In the genomic region with DNA sequence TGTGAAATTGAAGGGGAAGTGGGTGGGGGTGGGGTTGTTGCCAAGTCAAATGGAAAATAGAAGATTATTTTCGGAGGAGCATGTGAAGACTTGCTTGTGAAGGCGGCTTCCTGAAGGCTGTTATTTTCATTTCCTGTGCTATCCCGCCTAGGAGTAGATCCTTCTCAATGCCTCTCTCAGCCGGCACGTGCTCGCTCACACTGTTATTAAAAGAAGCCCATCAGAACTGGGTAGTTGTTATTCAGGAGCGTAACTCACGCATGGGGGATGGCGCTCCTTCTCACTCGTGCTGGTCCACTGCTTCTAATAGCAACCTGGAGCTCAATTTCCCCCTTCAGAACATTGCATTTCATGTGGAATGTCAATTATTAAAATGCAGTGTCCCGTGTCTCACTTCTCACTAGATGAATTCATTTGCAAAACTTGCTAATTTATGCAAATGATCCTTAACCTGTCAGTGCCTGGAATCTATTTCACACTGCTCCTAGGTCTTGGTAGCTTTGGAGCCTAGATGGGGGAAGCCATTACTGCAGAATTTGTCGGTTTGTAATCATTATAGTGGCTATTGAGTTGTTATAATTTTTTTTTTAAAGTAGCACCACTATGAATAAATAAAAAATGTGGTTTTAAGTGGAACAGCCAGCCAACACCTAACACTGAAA, we compare ENCODE assay signal across 10 mouse cellular contexts.
DNase-seq lines count a peak whose midpoint lies in the region; ATAC-seq and TF ChIP-seq lines count a peak whose summit lies in the region.
"Had no signal": no experiment of that assay in that cellular context is flagged by ENCODE, and none has a peak within 500 bp of the region (broad histone marks: within the 10 kb centered on the region; RNA-seq: fewer than 3 reads in every experiment).

No protein-coding gene starts in this region.

- no peaks in the 10 kb centered on the region for H3K27me3 ChIP-seq in heart, adult 2 months (ENCODE audit: control insufficient read depth, insufficient read depth, low read length)
- no peaks in the 10 kb centered on the region for H3K27me3 ChIP-seq in CH12.LX (replicated peaks)
- H3K27me3 ChIP-seq in forebrain, embryonic 14.5 days (replicated peaks; ENCODE audit: control insufficient read depth, insufficient read depth, low read length), result no peaks in the 10 kb centered on the region
- no peaks in the 10 kb centered on the region for H3K27me3 ChIP-seq in kidney, postnatal 0 days (ENCODE audit: insufficient read depth, low read length)

- in situ Hi-C loops in CH12.LX (cut with MboI; ENCODE audit: low pct_ligation_motif_present, low pct_unique_long_range_greater_than_20kb, low sequenced_read_pairs), result no loop called here

- no peaks in the 10 kb centered on the region for H3K9me3 ChIP-seq in CH12.LX (replicated peaks; ENCODE audit: low read length)
- H3K9me3 ChIP-seq in forebrain, embryonic 14.5 days (replicated peaks; ENCODE audit: control insufficient read depth, low read length), result no peaks in the 10 kb centered on the region
- H3K9me3 ChIP-seq in kidney, postnatal 0 days (replicated peaks; ENCODE audit: low read length), result no peaks in the 10 kb centered on the region

- H3K36me3 ChIP-seq in heart, adult 2 months (ENCODE audit: control insufficient read depth, insufficient read depth, low read length), result no peaks in the 10 kb centered on the region
- H3K36me3 ChIP-seq in CH12.LX (replicated peaks in 1 of 2; ENCODE audit: control insufficient read depth in 1 of 2, insufficient read depth in 1 of 2, low read length in 1 of 2), result no peaks in the 10 kb centered on the region
- no peaks in the 10 kb centered on the region for H3K36me3 ChIP-seq in forebrain, embryonic 14.5 days (ENCODE audit: control insufficient read depth, insufficient read depth, low read length)
- H3K36me3 ChIP-seq in kidney, postnatal 0 days (ENCODE audit: insufficient read depth, low read length), result no peaks in the 10 kb centered on the region

- no peak overlapping the region for H3K4me3 ChIP-seq in heart, adult 2 months
- H3K4me3 ChIP-seq in CH12.LX (replicated peaks in 1 of 3; ENCODE audit: low read depth in 2 of 3, low read length in 2 of 3, poor library complexity in 1 of 3), result no peak overlapping the region
- H3K4me3 ChIP-seq in forebrain, embryonic 14.5 days (ENCODE audit: low read depth, low read length), result no peak overlapping the region
- H3K4me3 ChIP-seq in kidney, postnatal 0 days (replicated peaks; ENCODE audit: low read depth, low read length), result no peak overlapping the region

- intact Hi-C loops in heart, adult 2 months (cut with DNase I), result loop anchor here (5.0 kb wide), 1 partner anchor 66 kb away; no protein-coding TSS in a partner anchor
- intact Hi-C loops in heart, postnatal 14 days (cut with DNase I), result no loop called here

- H3K4me1 ChIP-seq in heart, adult 2 months (ENCODE audit: control insufficient read depth, insufficient read depth, low read length), result peaks cover 4% of the 10 kb centered on the region
- peaks cover 5 to 9% of the 10 kb centered on the region in 2 experiments; a peak in 2 of 4 replicates for H3K4me1 ChIP-seq in CH12.LX (ENCODE audit: control insufficient read depth in 1 of 2, insufficient read depth in 2 of 2)
- H3K4me1 ChIP-seq in forebrain, embryonic 14.5 days (ENCODE audit: control insufficient read depth, insufficient read depth, low read length), result peaks cover 34% of the 10 kb centered on the region
- H3K4me1 ChIP-seq in kidney, postnatal 0 days (replicated peaks; ENCODE audit: insufficient read depth, low read length), result peaks cover 12% of the 10 kb centered on the region

- TF ChIP-seq RAD21 in CH12.LX (IDR thresholded peaks at IDR 0.05; ENCODE audit: low read depth, low read length), result no peak

- no peaks in the 10 kb centered on the region for H3K79me2 ChIP-seq in heart, adult 2 months (replicated peaks; ENCODE audit: control insufficient read depth, insufficient read depth, low read length)
- no peaks in the 10 kb centered on the region for H3K79me2 ChIP-seq in CH12.LX (replicated peaks; ENCODE audit: control insufficient read depth, extremely low read depth, insufficient read depth, poor library complexity, severe bottlenecking)

- DNase-seq in heart, adult 2 months, result peak in 1 of 2 experiments; percentile 38
- no peak for DNase-seq in heart, postnatal 14 days
- DNase-seq in CH12.LX (ENCODE audit: extremely low read depth), result no peak
- peak; percentile 89 for DNase-seq in forebrain, embryonic 14.5 days (ENCODE audit: low spot score)
- DNase-seq in kidney, postnatal 0 days (ENCODE audit: low spot score), result peak; percentile 38
- DNase-seq in adrenal gland, postnatal 14 days, result no peak
- no peak for DNase-seq in gastrocnemius, adult 8-10 months (ENCODE audit: low spot score in 2 of 2)
- DNase-seq: adrenal gland, postnatal 25 days had no signal

- TF ChIP-seq EP300 in heart, adult 2 months (IDR thresholded peaks at IDR 0.05; ENCODE audit: insufficient read depth, low read depth, low read length), result no peak
- TF ChIP-seq EP300 in CH12.LX (IDR thresholded peaks at IDR 0.05; ENCODE audit: low read length), result no peak

- no peak for TF ChIP-seq POLR2A in heart, adult 2 months (IDR thresholded peaks at IDR 0.05; ENCODE audit: insufficient read depth, low read depth, low read length)
- TF ChIP-seq POLR2A in CH12.LX (IDR thresholded peaks at IDR 0.05; ENCODE audit: low read depth, low read length), result no peak

- no peak overlapping the region for H3K4me2 ChIP-seq in CH12.LX (ENCODE audit: insufficient read depth, low read depth, poor library complexity, severe bottlenecking)
- H3K4me2 ChIP-seq in forebrain, embryonic 14.5 days (ENCODE audit: low read length), result peak overlapping the region; percentile 40
- peak overlapping the region; percentile 42 for H3K4me2 ChIP-seq in kidney, postnatal 0 days (ENCODE audit: low read length)

- peak overlapping the region; percentile 13; the same call in 1 of the 2 replicates for H3K27ac ChIP-seq in heart, adult 2 months
- no peak overlapping the region for H3K27ac ChIP-seq in CH12.LX (ENCODE audit: insufficient read depth, low read depth)
- H3K27ac ChIP-seq in forebrain, embryonic 14.5 days (ENCODE audit: low read depth, low read length), result peak overlapping the region; percentile 75
- no peak overlapping the region for H3K27ac ChIP-seq in kidney, postnatal 0 days
- H3K27ac ChIP-seq: stomach, postnatal 0 days had no signal

- TF ChIP-seq CTCF in heart, adult 2 months (IDR thresholded peaks at IDR 0.05), result no peak
- TF ChIP-seq CTCF in CH12.LX (conservative IDR thresholded peaks at IDR 0.05 in 1 of 2, IDR thresholded peaks at IDR 0.05 in 1 of 2; ENCODE audit: low read depth in 2 of 2, low read length in 2 of 2), result no peak
- no peak for TF ChIP-seq CTCF in kidney, postnatal 0 days (IDR thresholded peaks at IDR 0.05; ENCODE audit: low read depth)

- ATAC-seq in forebrain, embryonic 14.5 days, result peak; percentile 89
- ATAC-seq in kidney, postnatal 0 days (replicated peaks; ENCODE audit: low FRiP score, low read depth), result no peak
- no peak for ATAC-seq in inflammation-experienced regulatory T-cells, adult 6 months

- dilution Hi-C loops in CH12.LX (cut with MboI; ENCODE audit: extremely low pct_ligation_motif_present, extremely low pct_unique_long_range_greater_than_20kb, low sequenced_read_pairs), result no loop called here

- 19% methylated on average over 12 of the region's 12 CpGs for WGBS in heart, adult 2 months
- 3% methylated on average over 12 of the region's 12 CpGs for WGBS in forebrain, embryonic 14.5 days
- 27% methylated on average over 12 of the region's 12 CpGs for WGBS in kidney, postnatal 0 days

- no peak overlapping the region for H3K9ac ChIP-seq in heart, adult 2 months (ENCODE audit: low read depth, low read length)
- no peak overlapping the region for H3K9ac ChIP-seq in CH12.LX (ENCODE audit: insufficient read depth, low read depth)
- peak overlapping the region; percentile 18; the same call in 1 of the 2 replicates for H3K9ac ChIP-seq in forebrain, embryonic 14.5 days (ENCODE audit: low read length)
- no peak overlapping the region for H3K9ac ChIP-seq in kidney, postnatal 0 days (ENCODE audit: low read depth, low read length)

TF ChIP-seq in CH12.LX, 34 proteins besides CTCF, POLR2A, EP300 and RAD21:
- TF ChIP-seq GABPA (IDR thresholded peaks at IDR 0.05; ENCODE audit: insufficient replicate concordance, low read depth, low read length) (no peak), ZC3H11A (IDR thresholded peaks at IDR 0.05; ENCODE audit: low read depth, low read length) (no peak), IRF4 (IDR thresholded peaks at IDR 0.05; ENCODE audit: low read depth, low read length) (peak; percentile 58; the same call in 1 of the 2 replicates), BHLHE40 (IDR thresholded peaks at IDR 0.05; ENCODE audit: low read depth, low read length) (peak; percentile 77), NELFE (IDR thresholded peaks at IDR 0.05; ENCODE audit: low read depth, low read length) (no peak), ZKSCAN1 (IDR thresholded peaks at IDR 0.05; ENCODE audit: borderline replicate concordance, low read depth, low read length) (no peak), MAX (IDR thresholded peaks at IDR 0.05; ENCODE audit: low read length) (no peak), SMC3 (IDR thresholded peaks at IDR 0.05; ENCODE audit: low read depth, low read length) (no peak), MYC (IDR thresholded peaks at IDR 0.05; ENCODE audit: low read depth, low read length) (no peak), TCF12 (IDR thresholded peaks at IDR 0.05; ENCODE audit: low read depth, low read length) (no peak), HCFC1 (IDR thresholded peaks at IDR 0.05; ENCODE audit: low read depth, low read length) (no peak), MEF2A (IDR thresholded peaks at IDR 0.05; ENCODE audit: borderline replicate concordance, low read depth, low read length) (peak; percentile 57; the same call in 1 of the 2 replicates), MAFK (IDR thresholded peaks at IDR 0.05; ENCODE audit: insufficient replicate concordance, low read length) (no peak), TBP (conservative IDR thresholded peaks at IDR 0.05; ENCODE audit: low read depth, low read length) (no peak), USF2 (conservative IDR thresholded peaks at IDR 0.05; ENCODE audit: low read depth, low read length) (no peak), ZNF384 (IDR thresholded peaks at IDR 0.05; ENCODE audit: low read depth, low read length) (no peak), ETS1 (conservative IDR thresholded peaks at IDR 0.05; ENCODE audit: low read depth, low read length) (no peak), CHD1 (IDR thresholded peaks at IDR 0.05; ENCODE audit: low read depth, low read length) (no peak; the same call in 1 of the 2 replicates), NRF1 (IDR thresholded peaks at IDR 0.05; ENCODE audit: low read depth, low read length) (no peak)

Comparison
In these comparisons a context has a peak if more than half of its experiments do, and no peak if none do; other contexts are left out.
1. DNase-seq: peak in forebrain, embryonic 14.5 days (single experiment) and kidney, postnatal 0 days (single experiment); none in heart, postnatal 14 days (0 of 2), CH12.LX (single experiment), adrenal gland, postnatal 14 days (single experiment) and gastrocnemius, adult 8-10 months (0 of 2).
2. H3K27ac ChIP-seq: peak in heart, adult 2 months (single experiment) and forebrain, embryonic 14.5 days (single experiment); none in CH12.LX (single experiment) and kidney, postnatal 0 days (single experiment).